Mouse (Mus musculus): Measurements from ENCODE around the gene Tmem81.

GRCm38 (mm10) chr1:132479438-132479837 is 26.6 kb upstream of the Tmem81 start:
- no peak for TF ChIP-seq POLR2A (IDR thresholded peaks at IDR 0.05; ENCODE audit: extremely low read depth, insufficient read depth, low read length)
- TF ChIP-seq CTCF (IDR thresholded peaks at IDR 0.05; ENCODE audit: low read depth, low read length): no peak

All from liver, adult 2 months (tissue).